Mouse (Mus musculus) right cerebral cortex, postnatal 25 days (tissue): ENCODE measurements around the gene Tmem213.

Source experiments
- DNase-seq: peaks from one replicate; pipeline ENCODE4 v3.0.0; 2022

Tmem213 gene

GRCm38 (mm10) chr6:38118341-38118740 lies 9.3 kb downstream of the Tmem213 start:
- no peak for DNase-seq

- DNase-seq, result no peak
Measured at GRCm38 (mm10) chr6:38120681-38121371, 11.8 kb downstream of the Tmem213 start.

- no peak for DNase-seq
Measured at GRCm38 (mm10) chr6:38121843-38122242, 12.8 kb downstream of the Tmem213 start.

- DNase-seq, result no peak
Measured at GRCm38 (mm10) chr6:38122791-38123190, 13.7 kb downstream of the Tmem213 start.

- DNase-seq, result no peak
Measured at GRCm38 (mm10) chr6:38123471-38124206, 14.6 kb downstream of the Tmem213 start.

GRCm38 (mm10) chr6:38124207-38124835 lies 15.3 kb downstream of the Tmem213 start, which contains the start of gene Atp6v0a4:
Gene Atp6v0a4, minus strand, starts transcription at chr6:38124586.
- DNase-seq, result no peak

- no peak for DNase-seq
Measured at GRCm38 (mm10) chr6:38124882-38125281, 15.8 kb downstream of the Tmem213 start.

- DNase-seq, result no peak
Measured at GRCm38 (mm10) chr6:38125462-38125861, 16.4 kb downstream of the Tmem213 start.

GRCm38 (mm10) chr6:38128115-38128514 lies 19.1 kb downstream of the Tmem213 start:
- no peak for DNase-seq

- no peak for DNase-seq
Measured at GRCm38 (mm10) chr6:38129883-38130282, 20.8 kb downstream of the Tmem213 start.

- no peak for DNase-seq
Measured at GRCm38 (mm10) chr6:38131801-38132231, 22.8 kb downstream of the Tmem213 start.

- peak; percentile 75 for DNase-seq
Measured at GRCm38 (mm10) chr6:38134806-38135559, 25.9 kb downstream of the Tmem213 start.

GRCm38 (mm10) chr6:38139086-38139485 lies 30.0 kb downstream of the Tmem213 start:
- DNase-seq, result no peak

- DNase-seq, result no peak
Measured at GRCm38 (mm10) chr6:38140402-38140801, 31.3 kb downstream of the Tmem213 start.

GRCm38 (mm10) chr6:38144161-38144998 lies 35.3 kb downstream of the Tmem213 start:
- peak; percentile 24 for DNase-seq

- DNase-seq, result no peak
Measured at GRCm38 (mm10) chr6:38145463-38146065, 36.5 kb downstream of the Tmem213 start.

- no peak for DNase-seq
Measured at GRCm38 (mm10) chr6:38147301-38147700, 38.2 kb downstream of the Tmem213 start.

- no peak for DNase-seq
Measured at GRCm38 (mm10) chr6:38148626-38149025, 39.6 kb downstream of the Tmem213 start.

GRCm38 (mm10) chr6:38149483-38149882 lies 40.4 kb downstream of the Tmem213 start:
- DNase-seq, result no peak

- DNase-seq, result no peak
Measured at GRCm38 (mm10) chr6:38152305-38152704, 43.2 kb downstream of the Tmem213 start.

- DNase-seq, result no peak
Measured at GRCm38 (mm10) chr6:38156204-38156603, 47.1 kb downstream of the Tmem213 start.

- DNase-seq, result no peak
Measured at GRCm38 (mm10) chr6:38157925-38158324, 48.9 kb downstream of the Tmem213 start.
